In the genomic region with DNA sequence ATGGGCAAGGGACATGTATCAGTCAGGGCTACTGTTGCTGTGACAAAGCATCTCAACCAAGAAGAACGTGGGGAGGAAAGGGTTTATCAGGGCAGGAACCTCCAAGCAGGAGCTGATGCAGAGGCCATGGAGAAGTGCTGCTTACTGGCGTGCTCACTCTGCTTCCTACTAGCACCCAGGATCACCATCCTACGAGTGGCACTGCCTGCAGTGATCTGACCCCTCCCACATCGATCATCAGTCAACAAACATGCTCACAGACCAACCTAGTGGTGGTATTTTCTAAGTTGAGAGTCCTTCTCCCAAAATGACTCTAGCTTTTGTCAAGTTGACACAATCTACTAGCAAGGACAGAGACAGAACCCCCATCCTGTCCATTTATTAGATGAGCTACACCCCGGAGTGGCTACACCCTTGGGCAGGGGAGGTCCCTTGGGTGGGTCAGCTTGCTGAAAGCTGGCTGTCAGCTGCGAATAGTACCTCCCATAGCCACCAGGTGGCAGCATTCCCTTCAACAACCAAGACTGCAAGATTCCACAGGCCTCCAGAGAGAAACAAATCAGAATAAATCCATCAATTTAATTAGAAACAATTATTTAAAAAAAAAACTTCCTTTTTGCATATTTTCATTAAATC, we compare ENCODE assay signal across 8 mouse cellular contexts.
DNase-seq lines count a peak whose midpoint lies in the region; ATAC-seq and TF ChIP-seq lines count a peak whose summit lies in the region.

No protein-coding gene starts in this region.

- no peak overlapping the region for H3K9ac ChIP-seq in heart, postnatal 0 days (replicated peaks; ENCODE audit: low read depth, low read length)

- TF ChIP-seq CTCF in E14TG2a.4 (conservative IDR thresholded peaks at IDR 0.05; ENCODE audit: low read length) = peak; percentile 94
- peak; percentile 81 for TF ChIP-seq CTCF in heart, postnatal 0 days (IDR thresholded peaks at IDR 0.05; ENCODE audit: low read depth)
- TF ChIP-seq CTCF in olfactory bulb, adult 2 months (IDR thresholded peaks at IDR 0.05; ENCODE audit: insufficient read depth, low read depth, low read length) = peak; percentile 52; the same call in 1 of the 2 replicates

- no peaks in the 10 kb centered on the region for H3K36me3 ChIP-seq in E14TG2a.4 (ENCODE audit: insufficient read depth, low read length)
- no peaks in the 10 kb centered on the region for H3K36me3 ChIP-seq in heart, postnatal 0 days (replicated peaks; ENCODE audit: control insufficient read depth, insufficient read depth, low read length)

- 0 out of 2 replicates have a peak, but pooled peaks cover 4% of the 10 kb centered on the region for H3K9me3 ChIP-seq in E14TG2a.4 (ENCODE audit: low read length)
- no peaks in the 10 kb centered on the region for H3K9me3 ChIP-seq in heart, postnatal 0 days (replicated peaks; ENCODE audit: control insufficient read depth, low read length)

- no peak for TF ChIP-seq EP300 in heart, postnatal 0 days (IDR thresholded peaks at IDR 0.05; ENCODE audit: low read depth)

- H3K4me1 ChIP-seq in E14TG2a.4 (replicated peaks; ENCODE audit: low read depth, low read length) = peaks cover 9% of the 10 kb centered on the region
- H3K4me1 ChIP-seq in brown adipose tissue, adult 24 weeks (ENCODE audit: control insufficient read depth, insufficient read depth, insufficient read length, low read length) = no peaks in the 10 kb centered on the region; the same call in 1 of the 2 replicates
- H3K4me1 ChIP-seq in heart, postnatal 0 days (ENCODE audit: control insufficient read depth, insufficient read depth) = no peaks in the 10 kb centered on the region
- no peaks in the 10 kb centered on the region for H3K4me1 ChIP-seq in olfactory bulb, adult 2 months (ENCODE audit: control insufficient read depth, insufficient read depth, low read length)

- no peak overlapping the region for H3K4me2 ChIP-seq in heart, postnatal 0 days (ENCODE audit: low read depth, low read length)

- whole genome bisulfite sequencing in heart, postnatal 0 days = 42% methylated on average over 6 of the region's 6 CpGs
- 48% methylated on average over 6 of the region's 6 CpGs for WGBS in olfactory bulb, adult 2 months

- no peaks in the 10 kb centered on the region for H3K27me3 ChIP-seq in E14TG2a.4 (ENCODE audit: insufficient read depth, low read length)
- H3K27me3 ChIP-seq in heart, postnatal 0 days (ENCODE audit: control insufficient read depth, insufficient read depth, low read length) = no peaks in the 10 kb centered on the region

- peak; percentile 33; the same call in 1 of the 2 replicates for ATAC-seq in heart, postnatal 0 days (ENCODE audit: insufficient read depth, low read depth)

- peak; percentile 40 for DNase-seq in fibroblast of lung, adult 2 months (ENCODE audit: low read depth)
- DNase-seq in heart, postnatal 0 days (ENCODE audit: low spot score) = peak; percentile 67
- DNase-seq in kidney, postnatal 14 days = peak; percentile 72
- peak; percentile 61 to 74 for DNase-seq in lung, adult 18-20 months
- DNase-seq in thymus, postnatal 0 days (ENCODE audit: low spot score) = peak; percentile 50

- TF ChIP-seq POLR2A in olfactory bulb, adult 2 months (IDR thresholded peaks at IDR 0.05; ENCODE audit: insufficient read depth, low read depth, low read length) = no peak

- H3K4me3 ChIP-seq in E14TG2a.4 (replicated peaks; ENCODE audit: low read length) = no peak overlapping the region
- no peak overlapping the region for H3K4me3 ChIP-seq in brown adipose tissue, adult 24 weeks (ENCODE audit: insufficient read depth, low read depth, low read length)
- no peak overlapping the region for H3K4me3 ChIP-seq in heart, postnatal 0 days (ENCODE audit: low read depth, low read length)
- no peak overlapping the region for H3K4me3 ChIP-seq in olfactory bulb, adult 2 months (ENCODE audit: insufficient read depth, low read depth, low read length)

- 0 out of 2 replicates have a peak overlapping the region, but pooled peaks have one; percentile 8 for H3K27ac ChIP-seq in brown adipose tissue, adult 24 weeks (replicated peaks; ENCODE audit: low read depth, low read length)
- no peak overlapping the region for H3K27ac ChIP-seq in heart, postnatal 0 days (ENCODE audit: low read depth)
- H3K27ac ChIP-seq in olfactory bulb, adult 2 months (ENCODE audit: insufficient read depth, low read depth, low read length) = no peak overlapping the region
